Mouse (Mus musculus) G1E (cell line): Measurements from ENCODE around the gene Olfr1113.

Source experiments
- CTCF ChIP-seq: IDR thresholded peaks from 2 replicates; pipeline ENCODE4 v1.5.1; 2012; ENCODE audit warnings: low read depth, low read length, inconsistent platforms, mixed read lengths
- GATA1 ChIP-seq: IDR thresholded peaks from 2 replicates; pipeline ENCODE4 v1.6.1; 2012; ENCODE audit warnings: borderline replicate concordance, low read length, inconsistent platforms, mixed read lengths
- POLR2AphosphoS5 ChIP-seq: IDR thresholded peaks from 2 replicates; pipeline ENCODE4 v1.6.1; 2012; ENCODE audit warnings: low read depth, low read length, inconsistent platforms; ENCODE audit not compliant: insufficient replicate concordance
- TAL1 ChIP-seq: conservative IDR thresholded peaks from 2 replicates; pipeline ENCODE4 v1.6.1; 2012; ENCODE audit warnings: low read depth, low read length, inconsistent platforms, mixed read lengths

GRCm38 (mm10) chr2:87247713-87248112 lies 38.9 kb downstream of the Olfr1113 start, which contains the start of gene Olfr1115:
- no peak for TF ChIP-seq CTCF
- TF ChIP-seq GATA1, result no peak
- TF ChIP-seq TAL1, result no peak
- no peak for TF ChIP-seq POLR2AphosphoS5
